ENCODE assay signal across 10 mouse cellular contexts in genomic region chr2:73527956-73528355, GRCm38 (mm10). TPM values are rescaled to one million over a fixed set of nuclear protein-coding genes. Genes with fewer than 3 reads are reported as not detected.
DNase-seq lines count a peak whose midpoint lies in the region; ATAC-seq and TF ChIP-seq lines count a peak whose summit lies in the region.
"Had no signal": no experiment of that assay in that cellular context is flagged by ENCODE, and none has a peak within 500 bp of the region (broad histone marks: within the 10 kb centered on the region; RNA-seq: fewer than 3 reads in every experiment).

No protein-coding gene starts in this region.

- intact Hi-C loops in left cerebral cortex, adult 2 months (cut with DNase I): no loop called here
- intact Hi-C loops in left cerebral cortex, postnatal 25 days (cut with DNase I): no loop called here

- H3K9ac ChIP-seq in embryonic facial prominence, embryonic 15.5 days: peak overlapping the region; percentile 89
- no peak overlapping the region for H3K9ac ChIP-seq in hindbrain, postnatal 0 days (replicated peaks; ENCODE audit: low read length)
- H3K9ac ChIP-seq in neural tube, embryonic 12.5 days: no peak overlapping the region

- no peaks in the 10 kb centered on the region for H3K36me3 ChIP-seq in embryonic facial prominence, embryonic 15.5 days
- H3K36me3 ChIP-seq in hindbrain, postnatal 0 days (ENCODE audit: insufficient read depth, low read length): no peaks in the 10 kb centered on the region
- no peaks in the 10 kb centered on the region for H3K36me3 ChIP-seq in neural tube, embryonic 12.5 days

- peaks cover 48% of the 10 kb centered on the region for H3K4me1 ChIP-seq in embryonic facial prominence, embryonic 15.5 days
- no peaks in the 10 kb centered on the region for H3K4me1 ChIP-seq in hindbrain, postnatal 0 days (ENCODE audit: insufficient read depth, low read length)
- H3K4me1 ChIP-seq in neural tube, embryonic 12.5 days: peaks cover 19% of the 10 kb centered on the region; the same call in 1 of the 2 replicates

- no peak overlapping the region; the same call in 1 of the 2 replicates for H3K27ac ChIP-seq in left cerebral cortex, adult 2 months
- peak overlapping the region; percentile 48; the same call in 1 of the 2 replicates for H3K27ac ChIP-seq in embryonic facial prominence, embryonic 15.5 days (replicated peaks)
- H3K27ac ChIP-seq in hindbrain, postnatal 0 days: no peak overlapping the region
- no peak overlapping the region for H3K27ac ChIP-seq in neural tube, embryonic 12.5 days

- no peaks in the 10 kb centered on the region for H3K27me3 ChIP-seq in embryonic facial prominence, embryonic 15.5 days
- H3K27me3 ChIP-seq in hindbrain, postnatal 0 days (ENCODE audit: insufficient read depth, low read length): 0 out of 2 replicates have a peak, but pooled peaks cover 5% of the 10 kb centered on the region
- H3K27me3 ChIP-seq in neural tube, embryonic 12.5 days (replicated peaks): no peaks in the 10 kb centered on the region
- H3K27me3 ChIP-seq: Patski had no signal

- no peak for DNase-seq in left cerebral cortex, adult 2 months (ENCODE audit: extremely low spot score in 1 of 2, low spot score in 2 of 2)
- no peak for DNase-seq in left cerebral cortex, postnatal 25 days (ENCODE audit: low spot score in 2 of 2)
- no peak for DNase-seq in hindbrain, postnatal 0 days (ENCODE audit: low spot score)
- no peak for DNase-seq in gastrocnemius, postnatal 25 days
- DNase-seq in urinary bladder, postnatal 36 days (ENCODE audit: low spot score in 2 of 2): no peak
- no peak for DNase-seq in cerebellum, adult 9-10 months
- DNase-seq: left cerebral cortex, postnatal 4 days had no signal

- H3K4me2 ChIP-seq in embryonic facial prominence, embryonic 15.5 days (replicated peaks): peak overlapping the region; percentile 75
- H3K4me2 ChIP-seq in hindbrain, postnatal 0 days (ENCODE audit: low read depth, low read length): peak overlapping the region; percentile 95
- H3K4me2 ChIP-seq in neural tube, embryonic 12.5 days (replicated peaks): peak overlapping the region; percentile 93

- WGBS in embryonic facial prominence, embryonic 15.5 days: 47% methylated on average over 11 of the region's 11 CpGs
- 86% methylated on average over 11 of the region's 11 CpGs for WGBS in hindbrain, postnatal 0 days
- WGBS in neural tube, embryonic 12.5 days: 87% methylated on average over 11 of the region's 11 CpGs

- no peak for ATAC-seq in embryonic facial prominence, embryonic 15.5 days (ENCODE audit: insufficient number of reproducible peaks, low FRiP score, low TSS enrichment, low read depth)
- no peak for ATAC-seq in hindbrain, postnatal 0 days
- ATAC-seq in neural tube, embryonic 12.5 days (ENCODE audit: low FRiP score, low read depth): no peak

- TF ChIP-seq CTCF in left cerebral cortex, adult 2 months (IDR thresholded peaks at IDR 0.05): no peak
- no peak for TF ChIP-seq CTCF in hindbrain, postnatal 0 days (IDR thresholded peaks at IDR 0.05; ENCODE audit: low read depth)

- peak overlapping the region; percentile 87 for H3K4me3 ChIP-seq in left cerebral cortex, adult 2 months
- peak overlapping the region; percentile 75 for H3K4me3 ChIP-seq in embryonic facial prominence, embryonic 15.5 days (replicated peaks)
- peak overlapping the region; percentile 82; the same call in 1 of the 2 replicates for H3K4me3 ChIP-seq in hindbrain, postnatal 0 days (ENCODE audit: low read length)
- H3K4me3 ChIP-seq in neural tube, embryonic 12.5 days: no peak overlapping the region

- no peaks in the 10 kb centered on the region for H3K9me3 ChIP-seq in embryonic facial prominence, embryonic 15.5 days (replicated peaks)
- H3K9me3 ChIP-seq in hindbrain, postnatal 0 days (ENCODE audit: low read length): no peaks in the 10 kb centered on the region
- H3K9me3 ChIP-seq in neural tube, embryonic 12.5 days: no peaks in the 10 kb centered on the region

RNA-seq across cellular contexts. Expression of gene Wipf1, which starts 1.6 kb away (rescaled TPM):
- total RNA-seq in left cerebral cortex, adult 2 months (2021): 1 to 10 TPM; 7.4 to 7.9 TPM
- 1 to 10 TPM; 7.0 to 8.4 TPM for total RNA-seq in left cerebral cortex, postnatal 25 days (2021)
- 17.5 and 20.0 TPM in 2 replicates for polyA plus RNA-seq in embryonic facial prominence, embryonic 15.5 days (2015; fragmentation: Nextera tagmentation; extraction: Ambion mirVana)
- total RNA-seq in hindbrain, postnatal 0 days (2014; rRNA removed): 2.4 and 3.0 TPM in 2 replicates
- polyA plus RNA-seq in hindbrain, postnatal 0 days (2015; fragmentation: Nextera tagmentation; extraction: Ambion mirVana): 2.6 TPM in 2 replicates
- 5.0 and 5.8 TPM in 2 replicates for polyA plus RNA-seq in neural tube, embryonic 12.5 days (2016; fragmentation: Nextera tagmentation; extraction: Ambion mirVana)
- total RNA-seq in gastrocnemius, postnatal 25 days (2021): 10 to 100 TPM; 11.2 to 11.5 TPM

RNA-seq across cellular contexts. Expression of gene Chrna1, which starts 52.2 kb away (rescaled TPM):
- total RNA-seq in left cerebral cortex, adult 2 months (2021): under 1 TPM; 0.12 to 0.25 TPM
- under 1 TPM in 1 of 2 experiments, not detected in 1; 0.18 TPM for total RNA-seq in left cerebral cortex, postnatal 25 days (2021)
- polyA plus RNA-seq in embryonic facial prominence, embryonic 15.5 days (2015; fragmentation: Nextera tagmentation; extraction: Ambion mirVana): 14.1 and 19.8 TPM in 2 replicates
- not detected in 2 replicates for total RNA-seq in hindbrain, postnatal 0 days (2014; rRNA removed)
- 0.15 and 0.25 TPM in 2 replicates for polyA plus RNA-seq in hindbrain, postnatal 0 days (2015; fragmentation: Nextera tagmentation; extraction: Ambion mirVana)
- polyA plus RNA-seq in neural tube, embryonic 12.5 days (2016; fragmentation: Nextera tagmentation; extraction: Ambion mirVana): 1.2 and 1.7 TPM in 2 replicates
- 1 to 10 TPM; 7.6 to 9.0 TPM for total RNA-seq in gastrocnemius, postnatal 25 days (2021)
